Mouse (Mus musculus) myocyte (in vitro differentiated cells): ENCODE results near the gene Dzip1.

Experiments
- CEBPB ChIP-seq: IDR thresholded peaks from 2 replicates; pipeline ENCODE4 v1.6.1; 2011; ENCODE audit warnings: mild to moderate bottlenecking, moderate library complexity; ENCODE audit not compliant: poor library complexity, insufficient read depth, severe bottlenecking
- E2F4 ChIP-seq: IDR thresholded peaks from one replicate; pipeline ENCODE4 v1.6.1; 2011; ENCODE audit warnings: mild to moderate bottlenecking, control low read depth, moderate library complexity; ENCODE audit not compliant: insufficient read depth
- MAX ChIP-seq: IDR thresholded peaks from one replicate; pipeline ENCODE4 v1.6.1; 2011; ENCODE audit warnings: low read depth, mild to moderate bottlenecking, control low read depth
- MYOD1 ChIP-seq, 3 experiments: IDR thresholded peaks; one replicate each; pipeline ENCODE4 v1.6.1; 2011; ENCODE audit warnings: control low read depth in 2 of 3, low read depth in 2 of 3, mild to moderate bottlenecking in 2 of 3, moderate library complexity in 1 of 3; ENCODE audit not compliant: insufficient read length in 2 of 3, control insufficient read depth in 1 of 3
- MYOG ChIP-seq, 3 experiments: IDR thresholded peaks; one replicate each; pipeline ENCODE4 v1.6.1; 2011; ENCODE audit warnings: control low read depth in 2 of 3, low read depth in 2 of 3, mild to moderate bottlenecking in 2 of 3; ENCODE audit not compliant: insufficient read length in 2 of 3, control insufficient read depth in 1 of 3, insufficient read depth in 1 of 3
- POLR2A ChIP-seq: IDR thresholded peaks from one replicate; pipeline ENCODE4 v1.6.1; 2011; ENCODE audit warnings: low read depth, mild to moderate bottlenecking, control low read depth, moderate library complexity; ENCODE audit not compliant: insufficient read length
- POLR2AphosphoS2 ChIP-seq: IDR thresholded peaks from one replicate; pipeline ENCODE4 v1.6.1; 2011; ENCODE audit warnings: low read depth, control low read depth; ENCODE audit not compliant: insufficient read length
- SRF ChIP-seq: IDR thresholded peaks from one replicate; pipeline ENCODE4 v1.6.1; 2011; ENCODE audit warnings: low read depth; ENCODE audit not compliant: control insufficient read depth, insufficient read length
- TCF12 ChIP-seq: IDR thresholded peaks from one replicate; pipeline ENCODE4 v1.6.1; 2011; ENCODE audit warnings: mild to moderate bottlenecking, control low read depth; ENCODE audit not compliant: poor library complexity, insufficient read depth, severe bottlenecking
- USF1 ChIP-seq: IDR thresholded peaks from one replicate; pipeline ENCODE4 v1.6.1; 2011; ENCODE audit warnings: low read depth, mild to moderate bottlenecking, control low read depth, moderate library complexity

GRCm38 (mm10) chr14:118942076-118942475 lies 16.8 kb upstream of the Dzip1 start:
- TF ChIP-seq POLR2AphosphoS2, result no peak
- TF ChIP-seq POLR2A, result no peak
- no peak for TF ChIP-seq E2F4
- no peak for TF ChIP-seq USF1
- no peak for TF ChIP-seq MYOG (IDR thresholded peaks at IDR 0.05; ENCODE audit: control insufficient read depth in 1 of 3, insufficient read depth in 1 of 3, insufficient read length in 2 of 3, low read depth in 2 of 3)
- TF ChIP-seq TCF12, result no peak
- TF ChIP-seq MYOD1 (IDR thresholded peaks at IDR 0.05; ENCODE audit: control insufficient read depth in 1 of 3, insufficient read length in 2 of 3, low read depth in 2 of 3), result no peak
- TF ChIP-seq SRF, result no peak
- TF ChIP-seq MAX, result no peak
- TF ChIP-seq CEBPB, result no peak
